Mouse (Mus musculus): ENCODE results near the gene Rap1gds1.

The Rap1gds1 gene

GRCm38 (mm10) chr3:139074484-139075211 lies at the start of gene Rap1gds1:
Rap1gds1 (minus strand) TSS chr3:139075201.
- DNase-seq (ENCODE audit: low read depth, low spot score), result peak; percentile 43

- peak; percentile 53 for DNase-seq (ENCODE audit: low read depth, low spot score)
These were observed 43.4 kb upstream of the Rap1gds1 start for GRCm38 (mm10) chr3:139118446-139118845.

GRCm38 (mm10) chr3:139116733-139117337 lies 41.8 kb upstream of the Rap1gds1 start:
- no peak for DNase-seq (ENCODE audit: low read depth, low spot score)

- DNase-seq (ENCODE audit: low read depth, low spot score), result peak; percentile 14
These were observed 37.5 kb upstream of the Rap1gds1 start for GRCm38 (mm10) chr3:139112335-139112973.

- no peak for DNase-seq (ENCODE audit: low read depth, low spot score)
These were observed 36.9 kb upstream of the Rap1gds1 start for GRCm38 (mm10) chr3:139111877-139112276.

GRCm38 (mm10) chr3:139108176-139108575 lies 33.2 kb upstream of the Rap1gds1 start:
- DNase-seq (ENCODE audit: low read depth, low spot score), result no peak

GRCm38 (mm10) chr3:139103914-139104313 lies 28.9 kb upstream of the Rap1gds1 start:
- no peak for DNase-seq (ENCODE audit: low read depth, low spot score)

- DNase-seq (ENCODE audit: low read depth, low spot score), result no peak
These were observed 28.3 kb upstream of the Rap1gds1 start for GRCm38 (mm10) chr3:139103346-139103745.

GRCm38 (mm10) chr3:139101941-139102340 lies 26.9 kb upstream of the Rap1gds1 start:
- no peak for DNase-seq (ENCODE audit: low read depth, low spot score)

- no peak for DNase-seq (ENCODE audit: low read depth, low spot score)
These were observed 24.3 kb upstream of the Rap1gds1 start for GRCm38 (mm10) chr3:139099284-139099683.

GRCm38 (mm10) chr3:139095894-139096293 lies 20.9 kb upstream of the Rap1gds1 start:
- no peak for DNase-seq (ENCODE audit: low read depth, low spot score)

GRCm38 (mm10) chr3:139088526-139088925 lies 13.5 kb upstream of the Rap1gds1 start:
- no peak for DNase-seq (ENCODE audit: low read depth, low spot score)

GRCm38 (mm10) chr3:139083778-139084539 lies 9.0 kb upstream of the Rap1gds1 start:
- no peak for DNase-seq (ENCODE audit: low read depth, low spot score)

GRCm38 (mm10) chr3:139079831-139080230 lies 4.8 kb upstream of the Rap1gds1 start:
- no peak for DNase-seq (ENCODE audit: low read depth, low spot score)

- DNase-seq (ENCODE audit: low read depth, low spot score), result no peak
These were observed 3.0 kb upstream of the Rap1gds1 start for GRCm38 (mm10) chr3:139078010-139078409.

- DNase-seq (ENCODE audit: low read depth, low spot score), result no peak
These were observed 1.1 kb upstream of the Rap1gds1 start for GRCm38 (mm10) chr3:139076059-139076455.

- DNase-seq (ENCODE audit: low read depth, low spot score), result peak; percentile 85
These were observed 495 bp upstream of the Rap1gds1 start for GRCm38 (mm10) chr3:139075333-139076058.

GRCm38 (mm10) chr3:139073801-139074483 lies 1.1 kb downstream of the Rap1gds1 start:
- DNase-seq (ENCODE audit: low read depth, low spot score), result peak; percentile 17

GRCm38 (mm10) chr3:139069539-139069938 lies 5.5 kb downstream of the Rap1gds1 start:
- no peak for DNase-seq (ENCODE audit: low read depth, low spot score)

GRCm38 (mm10) chr3:139064076-139064475 lies 10.9 kb downstream of the Rap1gds1 start:
- DNase-seq (ENCODE audit: low read depth, low spot score), result no peak

GRCm38 (mm10) chr3:139062088-139062487 lies 12.9 kb downstream of the Rap1gds1 start:
- no peak for DNase-seq (ENCODE audit: low read depth, low spot score)
